Mouse (Mus musculus) liver, adult 2 months (tissue): ENCODE results near the gene Chrm3.

Source experiments
- CTCF ChIP-seq: fragments of 200-500 bp; IDR thresholded peaks from 2 replicates; pipeline ENCODE4 v1.5.1; 2011; ENCODE audit warnings: low read depth, low read length, control low read depth
- POLR2A ChIP-seq: fragments of 200-500 bp; IDR thresholded peaks from 2 replicates; pipeline ENCODE4 v1.6.1; 2011; ENCODE audit warnings: low read length, control low read depth; ENCODE audit not compliant: insufficient read depth; ENCODE audit errors: extremely low read depth

- TF ChIP-seq CTCF = no peak
- no peak for TF ChIP-seq POLR2A
These were observed 451.9 kb downstream of the Chrm3 start for GRCm38 (mm10) chr13:9908707-9909106.
